Mouse (Mus musculus) liver, embryonic 12.5 days (tissue): ENCODE results near the gene Dixdc1. TPM values are rescaled to one million over a fixed set of nuclear protein-coding genes. Genes with fewer than 3 reads are reported as not detected.

Source experiments
- ATAC-seq: fragments of 200-750 bp; cut with Nextera tagmentation; 2 replicates; pipeline ENCODE4 v1.8.0; 2017; ENCODE audit warnings: moderate number of reproducible peaks, mild to moderate bottlenecking, moderate library complexity
- H3K27ac ChIP-seq: fragments of 300-500 bp; sonication (generic); 2 replicates; pipeline ENCODE4 v1.5.1; 2016; ENCODE audit warnings: mild to moderate bottlenecking
- H3K27me3 ChIP-seq: fragments of 300-500 bp; sonication (generic); replicated peaks from 2 replicates; pipeline ENCODE4 v1.6.1; 2016; ENCODE audit warnings: mild to moderate bottlenecking, moderate library complexity
- H3K36me3 ChIP-seq: fragments of 300-500 bp; sonication (generic); 2 replicates; pipeline ENCODE4 v1.6.1; 2016; ENCODE audit warnings: mild to moderate bottlenecking, moderate library complexity
- H3K4me1 ChIP-seq: fragments of 300-500 bp; sonication (generic); 2 replicates; pipeline ENCODE4 v1.6.1; 2016
- H3K4me2 ChIP-seq: fragments of 300-500 bp; sonication (generic); 2 replicates; pipeline ENCODE4 v1.6.1; 2016; ENCODE audit warnings: mild to moderate bottlenecking, moderate library complexity
- H3K4me3 ChIP-seq: fragments of 300-500 bp; sonication (generic); 2 replicates; pipeline ENCODE4 v1.5.1; 2016; ENCODE audit warnings: mild to moderate bottlenecking, moderate library complexity
- H3K9ac ChIP-seq: fragments of 300-500 bp; sonication (generic); 2 replicates; pipeline ENCODE4 v1.6.1; 2016; ENCODE audit warnings: mild to moderate bottlenecking, moderate library complexity
- H3K9me3 ChIP-seq: fragments of 300-500 bp; sonication (generic); replicated peaks from 2 replicates; pipeline ENCODE4 v1.6.1; 2016; ENCODE audit warnings: mild to moderate bottlenecking, moderate library complexity
- WGBS: fragments of 180-500 bp; shearing (Covaris S2); methylation state at CpG from one replicate; pipeline ENCODE4 v1.1.7; 2016; ENCODE audit not compliant: insufficient replicate concordance; 5-methylcytosine and 5-hydroxymethylcytosine counted together
- polyA plus RNA-seq: library from polyadenylated mRNA; unstranded; fragments of >200 nt; fragmentation: Nextera tagmentation; extraction: Ambion mirVana; gene quantifications from 2 replicates; pipeline ENCODE4 v1.2.1, GENCODE M21; 2016

Gene Dixdc1
- polyA plus RNA-seq, 1 experiment from 2014 or later: 1.2 TPM

- Histone ChIP-seq H3K9me3 (no peaks in the 10 kb centered on the region), H3K27me3 (0 out of 2 replicates have a peak, but pooled peaks cover 5% of the 10 kb centered on the region), H3K4me1 (no peaks in the 10 kb centered on the region), H3K4me3 (no peak overlapping the region), H3K27ac (no peak overlapping the region), H3K4me2 (no peak overlapping the region), H3K36me3 (no peaks in the 10 kb centered on the region; the same call in 1 of the 2 replicates), H3K9ac (no peak overlapping the region)
- ATAC-seq: no peak
- 57% methylated on average over 6 of the region's 6 CpGs for WGBS
Observed at GRCm38 (mm10) chr9:50761520-50762243, 22.4 kb upstream of the Dixdc1 start.

GRCm38 (mm10) chr9:50756711-50757110 is 17.4 kb upstream of the Dixdc1 start:
- Histone ChIP-seq H3K9me3 (no peaks in the 10 kb centered on the region), H3K36me3 (no peaks in the 10 kb centered on the region), H3K27me3 (peaks cover 39% of the 10 kb centered on the region), H3K4me3 (no peak overlapping the region), H3K4me2 (no peak overlapping the region), H3K27ac (no peak overlapping the region), H3K9ac (no peak overlapping the region), H3K4me1 (no peaks in the 10 kb centered on the region)
- no peak for ATAC-seq
- WGBS: 56% methylated on average over 5 of the region's 5 CpGs

- no peak overlapping the region for H3K9ac ChIP-seq
- H3K9me3 ChIP-seq: no peaks in the 10 kb centered on the region
- no peaks in the 10 kb centered on the region for H3K4me1 ChIP-seq
- peaks cover 49% of the 10 kb centered on the region for H3K27me3 ChIP-seq
- no peaks in the 10 kb centered on the region for H3K36me3 ChIP-seq
- H3K4me3 ChIP-seq: no peak overlapping the region
- H3K4me2 ChIP-seq: no peak overlapping the region
- H3K27ac ChIP-seq: no peak overlapping the region
- no peak for ATAC-seq
- WGBS: 27% methylated on average over 7 of the region's 7 CpGs
Observed at GRCm38 (mm10) chr9:50753947-50754346, 14.6 kb upstream of the Dixdc1 start.

GRCm38 (mm10) chr9:50752784-50753615 is 13.7 kb upstream of the Dixdc1 start:
- Histone ChIP-seq H3K4me2 (no peak overlapping the region), H3K9ac (no peak overlapping the region), H3K27ac (no peak overlapping the region), H3K27me3 (peaks cover 54% of the 10 kb centered on the region), H3K36me3 (no peaks in the 10 kb centered on the region), H3K4me3 (no peak overlapping the region), H3K4me1 (no peaks in the 10 kb centered on the region), H3K9me3 (no peaks in the 10 kb centered on the region)
- WGBS: 68% methylated on average over 17 of the region's 17 CpGs
- no peak for ATAC-seq

- Histone ChIP-seq H3K4me3 (no peak within 1 kb of the TSS), H3K9me3 (no peaks in the 10 kb centered on the region), H3K4me1 (no peaks in the 10 kb centered on the region), H3K4me2 (no peak within 1 kb of the TSS), H3K36me3 (no peaks in the 10 kb centered on the region), H3K27ac (no peak within 1 kb of the TSS), H3K9ac (no peak within 1 kb of the TSS), H3K27me3 (peaks cover 62% of the 10 kb centered on the region)
- WGBS: 65% methylated on average over 14 of the region's 14 CpGs
- ATAC-seq: 0 out of 2 replicates have a peak, but pooled peaks have one; percentile 35
Observed at GRCm38 (mm10) chr9:50752054-50752602, 12.8 kb upstream of the Dixdc1 start, which contains the start of gene Hspb2. Hspb2 (minus strand) TSS chr9:50752354.

GRCm38 (mm10) chr9:50751323-50751722 is 12.0 kb upstream of the Dixdc1 start, which contains the start of gene Cryab:
Cryab (plus strand) TSS chr9:50751325.
- ATAC-seq: no peak
- no peaks in the 10 kb centered on the region for H3K9me3 ChIP-seq
- 55% methylated on average over 22 of the region's 22 CpGs for WGBS
- no peak within 1 kb of the TSS for H3K4me2 ChIP-seq
- H3K36me3 ChIP-seq: no peaks in the 10 kb centered on the region
- H3K9ac ChIP-seq: no peak within 1 kb of the TSS
- H3K4me1 ChIP-seq: no peaks in the 10 kb centered on the region
- peaks cover 70% of the 10 kb centered on the region for H3K27me3 ChIP-seq
- no peak within 1 kb of the TSS for H3K4me3 ChIP-seq
- H3K27ac ChIP-seq: no peak within 1 kb of the TSS

- Histone ChIP-seq H3K27me3 (peaks cover 75% of the 10 kb centered on the region), H3K27ac (no peak overlapping the region), H3K36me3 (no peaks in the 10 kb centered on the region), H3K4me3 (no peak overlapping the region), H3K4me2 (no peak overlapping the region), H3K9me3 (no peaks in the 10 kb centered on the region), H3K4me1 (no peaks in the 10 kb centered on the region), H3K9ac (no peak overlapping the region)
- WGBS: 65% methylated on average over 6 of the region's 6 CpGs
- no peak for ATAC-seq
Observed at GRCm38 (mm10) chr9:50750706-50751105, 11.4 kb upstream of the Dixdc1 start.

GRCm38 (mm10) chr9:50746214-50746677 is 6.9 kb upstream of the Dixdc1 start, which contains the start of gene 2310030G06Rik:
2310030G06Rik (minus strand) TSS chr9:50746536.
- Histone ChIP-seq H3K9me3 (no peaks in the 10 kb centered on the region), H3K9ac (0 out of 2 replicates have a peak within 1 kb of the TSS, but pooled peaks have one; percentile 23), H3K27ac (no peak within 1 kb of the TSS), H3K27me3 (peaks cover 39% of the 10 kb centered on the region), H3K36me3 (no peaks in the 10 kb centered on the region), H3K4me3 (peak within 1 kb of the TSS; percentile 35), H3K4me1 (no peaks in the 10 kb centered on the region), H3K4me2 (peak within 1 kb of the TSS; percentile 43)
- ATAC-seq: no peak; the same call in 1 of the 2 replicates
- 8% methylated on average over 19 of the region's 19 CpGs for WGBS

- Histone ChIP-seq H3K9ac (no peak overlapping the region), H3K27ac (no peak overlapping the region), H3K27me3 (peaks cover 34% of the 10 kb centered on the region), H3K4me1 (no peaks in the 10 kb centered on the region), H3K4me2 (peak overlapping the region; percentile 43), H3K9me3 (no peaks in the 10 kb centered on the region), H3K4me3 (peak overlapping the region; percentile 35), H3K36me3 (no peaks in the 10 kb centered on the region)
- 33% methylated on average over 7 of the region's 7 CpGs for WGBS
- no peak for ATAC-seq
Observed at GRCm38 (mm10) chr9:50745806-50746205, 6.5 kb upstream of the Dixdc1 start.

- no peaks in the 10 kb centered on the region for H3K36me3 ChIP-seq
- 55% methylated on average over 2 of the region's 2 CpGs for WGBS
- H3K27ac ChIP-seq: no peak overlapping the region
- peaks cover 7% of the 10 kb centered on the region for H3K4me1 ChIP-seq
- no peak overlapping the region for H3K4me2 ChIP-seq
- H3K4me3 ChIP-seq: no peak overlapping the region
- no peak for ATAC-seq
- H3K27me3 ChIP-seq: peaks cover 20% of the 10 kb centered on the region
- H3K9ac ChIP-seq: no peak overlapping the region
- no peaks in the 10 kb centered on the region for H3K9me3 ChIP-seq
Observed at GRCm38 (mm10) chr9:50742744-50743143, 3.4 kb upstream of the Dixdc1 start.

- WGBS: 67% methylated on average over 3 of the region's 3 CpGs
- Histone ChIP-seq H3K36me3 (no peaks in the 10 kb centered on the region), H3K4me1 (peaks cover 7% of the 10 kb centered on the region), H3K27ac (no peak overlapping the region), H3K4me3 (no peak overlapping the region), H3K4me2 (no peak overlapping the region), H3K9ac (no peak overlapping the region), H3K9me3 (no peaks in the 10 kb centered on the region), H3K27me3 (peaks cover 16% of the 10 kb centered on the region)
- no peak for ATAC-seq
Observed at GRCm38 (mm10) chr9:50742261-50742660, 2.9 kb upstream of the Dixdc1 start.
